Mouse (Mus musculus) limb, embryonic 12.5 days (tissue): ENCODE measurements around the gene Crtac1. TPM values are rescaled to one million over a fixed set of nuclear protein-coding genes. Genes with fewer than 3 reads are reported as not detected.

ENCODE experiments used
- ATAC-seq: fragments of 200-750 bp; cut with Nextera tagmentation; 2 replicates; pipeline ENCODE4 v1.8.0; 2017; ENCODE audit warnings: low read depth, moderate TSS enrichment; ENCODE audit not compliant: insufficient number of reproducible peaks, insufficient read depth, low FRiP score, low TSS enrichment
- H3K27ac ChIP-seq: fragments of 300-500 bp; sonication (generic); 2 replicates; pipeline ENCODE4 v1.5.1; 2016; ENCODE audit warnings: mild to moderate bottlenecking, moderate library complexity
- H3K27me3 ChIP-seq: fragments of 300-500 bp; sonication (generic); 2 replicates; pipeline ENCODE4 v1.6.1; 2016; ENCODE audit warnings: mild to moderate bottlenecking, moderate library complexity
- H3K36me3 ChIP-seq: fragments of 300-500 bp; sonication (generic); 2 replicates; pipeline ENCODE4 v1.6.1; 2016; ENCODE audit warnings: mild to moderate bottlenecking, moderate library complexity
- H3K4me1 ChIP-seq: fragments of 300-500 bp; sonication (generic); replicated peaks from 2 replicates; pipeline ENCODE4 v1.6.1; 2016
- H3K4me2 ChIP-seq: fragments of 300-500 bp; sonication (generic); 2 replicates; pipeline ENCODE4 v1.6.1; 2016; ENCODE audit warnings: mild to moderate bottlenecking, moderate library complexity
- H3K4me3 ChIP-seq: fragments of 300-500 bp; sonication (generic); replicated peaks from 2 replicates; pipeline ENCODE4 v1.5.1; 2016; ENCODE audit warnings: mild to moderate bottlenecking
- H3K9ac ChIP-seq: fragments of 300-500 bp; sonication (generic); replicated peaks from 2 replicates; pipeline ENCODE4 v1.6.1; 2016; ENCODE audit warnings: mild to moderate bottlenecking, moderate library complexity
- H3K9me3 ChIP-seq: fragments of 300-500 bp; sonication (generic); 2 replicates; pipeline ENCODE4 v1.6.1; 2016; ENCODE audit warnings: mild to moderate bottlenecking, moderate library complexity
- WGBS: fragments of 180-500 bp; shearing (Covaris S2); methylation state at CpG from one replicate; pipeline ENCODE4 v1.1.7; 2016; 5-methylcytosine and 5-hydroxymethylcytosine counted together
- microRNA-seq: library from miRNA; unstranded; fragments of <30 nt; microRNA quantifications from one replicate; pipeline ENCODE4, GENCODE M21; 2017
- polyA plus RNA-seq: library from polyadenylated mRNA; unstranded; fragments of >200 nt; fragmentation: Nextera tagmentation; extraction: Ambion mirVana; gene quantifications from 2 replicates; pipeline ENCODE4 v1.2.1, GENCODE M21; 2016

The Crtac1 gene
- polyA plus RNA-seq, 1 experiment from 2014 or later = 3.5 TPM

DNA sequence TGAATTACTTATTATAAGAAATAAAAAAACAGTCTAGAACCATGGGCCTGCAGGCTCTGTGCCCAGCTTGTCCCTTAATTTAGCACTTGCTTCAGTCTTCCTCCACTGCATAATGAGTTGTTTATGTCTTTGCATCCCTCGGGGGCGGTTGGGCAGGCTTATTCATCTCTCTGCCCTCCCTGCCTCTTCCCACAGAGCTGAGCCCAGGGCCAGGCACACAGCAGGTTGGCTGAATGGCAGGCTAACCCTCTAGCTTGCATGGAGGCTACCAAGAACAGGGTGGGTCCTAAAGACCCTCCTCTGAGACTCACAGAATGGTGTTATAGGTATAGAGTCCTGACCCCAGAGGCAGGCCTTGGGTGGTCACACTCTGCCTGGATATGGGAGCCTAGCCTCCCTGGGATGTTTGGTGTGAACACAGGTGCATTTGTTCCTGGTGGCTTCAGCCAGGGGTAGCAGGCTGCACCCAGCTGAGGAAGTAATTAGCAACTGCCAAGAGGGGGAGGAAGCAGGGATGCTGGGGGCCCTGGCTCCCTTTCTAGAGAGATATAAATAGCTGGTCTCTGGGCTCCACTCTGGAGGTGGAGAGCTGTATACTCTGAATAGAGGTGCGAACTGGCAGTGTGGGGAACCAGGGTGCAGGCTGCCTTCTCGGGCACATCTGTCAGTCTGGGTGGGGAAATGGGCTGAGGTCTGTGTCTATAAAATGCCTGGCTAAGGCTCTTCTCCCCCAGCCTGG, 193.8 kb downstream of the Crtac1 start:
- Histone ChIP-seq H3K27me3 (no peaks in the 10 kb centered on the region), H3K4me1 (peaks cover 5% of the 10 kb centered on the region; the same call in 1 of the 2 replicates), H3K4me2 (no peak overlapping the region), H3K36me3 (no peaks in the 10 kb centered on the region), H3K9ac (no peak overlapping the region), H3K4me3 (no peak overlapping the region), H3K27ac (no peak overlapping the region), H3K9me3 (no peaks in the 10 kb centered on the region)
- 15% methylated on average over 4 of the region's 4 CpGs for WGBS
- ATAC-seq = no peak

Small RNA genes lying within 50 kb of the gene (microRNA-seq; reads per million reads assigned to microRNA genes)
- gene Gm26339 (not detected), gene Mir3085 (not detected)

Other genes starting within 250 kb of the Crtac1 start
- 0.53 and 0.54 TPM in 2 replicates for gene Sfrp5, start 229.5 kb downstream of the Crtac1 start, polyA plus RNA-seq
- gene Golga7b, start 184.2 kb downstream of the Crtac1 start, polyA plus RNA-seq = 0.08 TPM in 1 of 2 replicates, not detected in the other
- 24.3 and 29.1 TPM in 2 replicates for gene R3hcc1l, start 87.0 kb upstream of the Crtac1 start, polyA plus RNA-seq
- gene Loxl4, start 181.0 kb upstream of the Crtac1 start, polyA plus RNA-seq = 0.43 and 0.67 TPM in 2 replicates